Mouse (Mus musculus): ENCODE measurements around the gene Rack1. TPM values are rescaled to one million over a fixed set of nuclear protein-coding genes. Genes with fewer than 3 reads are reported as not detected.

The Rack1 gene
- polyA plus RNA-seq, 1 experiment from 2014 or later: 400 TPM

GRCm38 (mm10) chr11:48798984-48799920 is 880 bp upstream of the Rack1 start:
- H3K27ac ChIP-seq (ENCODE audit: low read depth, low read length): peak overlapping the region; percentile 90
- no peak; the same call in 1 of the 2 replicates for ATAC-seq (ENCODE audit: low read depth)
- H3K4me2 ChIP-seq (ENCODE audit: low read depth, low read length): peak overlapping the region; percentile 87
- H3K27me3 ChIP-seq (ENCODE audit: control insufficient read depth, insufficient read depth, low read length): no peaks in the 10 kb centered on the region
- peaks cover 22% of the 10 kb centered on the region for H3K4me1 ChIP-seq (ENCODE audit: control insufficient read depth, insufficient read depth, low read length)
- peak overlapping the region; percentile 87 for H3K9ac ChIP-seq (replicated peaks; ENCODE audit: low read depth, low read length)
- 10% methylated on average over 18 of the region's 18 CpGs for WGBS
- H3K36me3 ChIP-seq (ENCODE audit: control insufficient read depth, insufficient read depth, low read length): peaks cover 25% of the 10 kb centered on the region
- peak overlapping the region; percentile 82 for H3K4me3 ChIP-seq (ENCODE audit: low read depth, low read length)
- H3K9me3 ChIP-seq (ENCODE audit: control insufficient read depth, low read length): no peaks in the 10 kb centered on the region

- peak overlapping the region; percentile 82 for H3K4me3 ChIP-seq (ENCODE audit: low read depth, low read length)
Observed at GRCm38 (mm10) chr11:48801831-48802772, 2.0 kb downstream of the Rack1 start.

GRCm38 (mm10) chr11:48803988-48804387 is 3.9 kb downstream of the Rack1 start:
- 90% methylated on average over 2 of the region's 2 CpGs for WGBS
- no peak for ATAC-seq (ENCODE audit: low read depth)
- H3K4me2 ChIP-seq (ENCODE audit: low read depth, low read length): no peak overlapping the region
- no peak overlapping the region for H3K27ac ChIP-seq (ENCODE audit: low read depth, low read length)
- no peaks in the 10 kb centered on the region for H3K9me3 ChIP-seq (ENCODE audit: control insufficient read depth, low read length)
- no peak overlapping the region for H3K4me3 ChIP-seq (ENCODE audit: low read depth, low read length)
- H3K36me3 ChIP-seq (ENCODE audit: control insufficient read depth, insufficient read depth, low read length): peaks cover 64% of the 10 kb centered on the region
- no peak overlapping the region for H3K9ac ChIP-seq (replicated peaks; ENCODE audit: low read depth, low read length)
- H3K27me3 ChIP-seq (ENCODE audit: control insufficient read depth, insufficient read depth, low read length): no peaks in the 10 kb centered on the region
- peaks cover 16% of the 10 kb centered on the region for H3K4me1 ChIP-seq (ENCODE audit: control insufficient read depth, insufficient read depth, low read length)

More at GRCm38 (mm10) chr11:48801831-48802772, 2.0 kb downstream of the Rack1 start:
- H3K27ac ChIP-seq (ENCODE audit: low read depth, low read length): no peak overlapping the region
- H3K4me2 ChIP-seq (ENCODE audit: low read depth, low read length): peak overlapping the region; percentile 87
- ATAC-seq (ENCODE audit: low read depth): no peak
- peak overlapping the region; percentile 87 for H3K9ac ChIP-seq (replicated peaks; ENCODE audit: low read depth, low read length)
- peaks cover 53% of the 10 kb centered on the region for H3K36me3 ChIP-seq (ENCODE audit: control insufficient read depth, insufficient read depth, low read length)
- H3K9me3 ChIP-seq (ENCODE audit: control insufficient read depth, low read length): no peaks in the 10 kb centered on the region
- no peaks in the 10 kb centered on the region for H3K27me3 ChIP-seq (ENCODE audit: control insufficient read depth, insufficient read depth, low read length)
- 83% methylated on average over 17 of the region's 17 CpGs for WGBS
- H3K4me1 ChIP-seq (ENCODE audit: control insufficient read depth, insufficient read depth, low read length): peaks cover 22% of the 10 kb centered on the region

- 96% methylated on average over 2 of the region's 2 CpGs for WGBS
- Histone ChIP-seq H3K27ac (ENCODE audit: low read depth, low read length) (no peak overlapping the region), H3K4me3 (ENCODE audit: low read depth, low read length) (no peak overlapping the region), H3K4me2 (ENCODE audit: low read depth, low read length) (no peak overlapping the region), H3K9me3 (ENCODE audit: control insufficient read depth, low read length) (no peaks in the 10 kb centered on the region), H3K9ac (replicated peaks; ENCODE audit: low read depth, low read length) (no peak overlapping the region), H3K27me3 (ENCODE audit: control insufficient read depth, insufficient read depth, low read length) (no peaks in the 10 kb centered on the region), H3K4me1 (ENCODE audit: control insufficient read depth, insufficient read depth, low read length) (peaks cover 15% of the 10 kb centered on the region), H3K36me3 (ENCODE audit: control insufficient read depth, insufficient read depth, low read length) (peaks cover 64% of the 10 kb centered on the region)
- no peak for ATAC-seq (ENCODE audit: low read depth)
Observed at GRCm38 (mm10) chr11:48804922-48805321, 4.8 kb downstream of the Rack1 start.

- no peaks in the 10 kb centered on the region for H3K27me3 ChIP-seq (ENCODE audit: control insufficient read depth, insufficient read depth, low read length)
- H3K4me2 ChIP-seq (ENCODE audit: low read depth, low read length): no peak overlapping the region
- no peak overlapping the region for H3K4me3 ChIP-seq (ENCODE audit: low read depth, low read length)
- H3K27ac ChIP-seq (ENCODE audit: low read depth, low read length): no peak overlapping the region
- H3K4me1 ChIP-seq (ENCODE audit: control insufficient read depth, insufficient read depth, low read length): peaks cover 5% of the 10 kb centered on the region
- peaks cover 63% of the 10 kb centered on the region for H3K36me3 ChIP-seq (ENCODE audit: control insufficient read depth, insufficient read depth, low read length)
- peak; percentile 36; the same call in 1 of the 2 replicates for ATAC-seq (ENCODE audit: low read depth)
- WGBS: 63% methylated on average over 21 of the region's 21 CpGs
- no peaks in the 10 kb centered on the region for H3K9me3 ChIP-seq (ENCODE audit: control insufficient read depth, low read length)
- no peak overlapping the region for H3K9ac ChIP-seq (replicated peaks; ENCODE audit: low read depth, low read length)
Observed at GRCm38 (mm10) chr11:48806856-48807562, 6.9 kb downstream of the Rack1 start.

GRCm38 (mm10) chr11:48807563-48808303 is 7.6 kb downstream of the Rack1 start:
- ATAC-seq (ENCODE audit: low read depth): peak; percentile 21; the same call in 1 of the 2 replicates

GRCm38 (mm10) chr11:48808304-48808646 is 8.1 kb downstream of the Rack1 start:
- Histone ChIP-seq H3K4me2 (ENCODE audit: low read depth, low read length) (no peak overlapping the region), H3K27me3 (ENCODE audit: control insufficient read depth, insufficient read depth, low read length) (no peaks in the 10 kb centered on the region), H3K36me3 (ENCODE audit: control insufficient read depth, insufficient read depth, low read length) (peaks cover 54% of the 10 kb centered on the region), H3K4me1 (ENCODE audit: control insufficient read depth, insufficient read depth, low read length) (no peaks in the 10 kb centered on the region), H3K9ac (replicated peaks; ENCODE audit: low read depth, low read length) (no peak overlapping the region), H3K4me3 (ENCODE audit: low read depth, low read length) (no peak overlapping the region), H3K9me3 (ENCODE audit: control insufficient read depth, low read length) (no peaks in the 10 kb centered on the region), H3K27ac (ENCODE audit: low read depth, low read length) (no peak overlapping the region)
- no peak for ATAC-seq (ENCODE audit: low read depth)

More at GRCm38 (mm10) chr11:48807563-48808303, 7.6 kb downstream of the Rack1 start:
- 73% methylated on average over 14 of the region's 14 CpGs for WGBS
- H3K4me1 ChIP-seq (ENCODE audit: control insufficient read depth, insufficient read depth, low read length): no peaks in the 10 kb centered on the region
- H3K4me2 ChIP-seq (ENCODE audit: low read depth, low read length): no peak overlapping the region
- H3K27ac ChIP-seq (ENCODE audit: low read depth, low read length): no peak overlapping the region
- H3K4me3 ChIP-seq (ENCODE audit: low read depth, low read length): no peak overlapping the region
- peaks cover 59% of the 10 kb centered on the region for H3K36me3 ChIP-seq (ENCODE audit: control insufficient read depth, insufficient read depth, low read length)
- no peaks in the 10 kb centered on the region for H3K9me3 ChIP-seq (ENCODE audit: control insufficient read depth, low read length)
- no peaks in the 10 kb centered on the region for H3K27me3 ChIP-seq (ENCODE audit: control insufficient read depth, insufficient read depth, low read length)
- no peak overlapping the region for H3K9ac ChIP-seq (replicated peaks; ENCODE audit: low read depth, low read length)
